In the genomic region with DNA sequence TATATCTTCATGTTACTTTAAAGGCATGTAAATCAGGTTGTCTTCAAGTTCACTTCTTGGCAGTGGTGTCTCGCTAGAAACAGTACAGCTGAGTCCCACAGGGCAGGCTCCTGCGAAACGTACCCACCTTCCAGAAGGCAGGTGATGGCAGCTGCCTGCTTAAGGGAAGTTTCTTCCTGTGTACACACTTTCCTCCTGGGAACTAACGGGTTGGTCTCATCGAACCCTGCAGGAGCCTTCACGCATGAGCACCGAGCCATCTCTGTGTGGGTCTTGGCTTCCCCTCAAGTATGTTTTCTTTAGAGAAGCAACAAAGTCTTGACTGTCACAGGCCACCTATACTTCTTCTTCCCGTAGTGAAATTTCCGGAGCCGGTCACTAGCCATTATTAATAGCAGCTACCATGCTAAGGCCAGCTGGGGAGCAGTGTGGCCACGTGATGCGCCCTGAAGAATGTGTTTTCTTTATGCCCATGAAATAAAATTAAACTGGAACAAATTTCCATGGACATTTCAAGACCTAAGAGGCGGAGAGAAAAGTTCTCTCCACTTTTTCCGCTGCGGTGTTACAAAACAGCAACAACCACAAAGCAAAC, we compare ENCODE assay signal across 16 mouse cellular contexts.
A peak's percentile ranks its signal among the peaks of the same experiment; 100 is the strongest.
DNase-seq lines count a peak whose midpoint lies in the region; ATAC-seq and TF ChIP-seq lines count a peak whose summit lies in the region.
"Had no signal": no experiment of that assay in that cellular context is flagged by ENCODE, and none has a peak within 500 bp of the region (broad histone marks: within the 10 kb centered on the region; RNA-seq: fewer than 3 reads in every experiment).

No protein-coding gene starts in this region.

- no peak overlapping the region for H3K4me2 ChIP-seq in forebrain, embryonic 15.5 days (replicated peaks)
- H3K4me2 ChIP-seq in forebrain, embryonic 11.5 days (ENCODE audit: low read depth, low read length, severe bottlenecking) = no peak overlapping the region
- H3K4me2 ChIP-seq in kidney, embryonic 14.5 days (replicated peaks; ENCODE audit: low read depth, low read length) = no peak overlapping the region
- H3K4me2 ChIP-seq in CH12.LX (ENCODE audit: insufficient read depth, low read depth, poor library complexity, severe bottlenecking) = peak overlapping the region; percentile 58
- peak overlapping the region; percentile 7; the same call in 1 of the 2 replicates for H3K4me2 ChIP-seq in embryonic facial prominence, embryonic 14.5 days (ENCODE audit: low read depth, low read length)
- H3K4me2 ChIP-seq in liver, embryonic 11.5 days = no peak overlapping the region
- H3K4me2 ChIP-seq: heart, embryonic 13.5 days; liver, embryonic 13.5 days had no signal

- H3K27me3 ChIP-seq in forebrain, embryonic 15.5 days = no peaks in the 10 kb centered on the region
- no peaks in the 10 kb centered on the region for H3K27me3 ChIP-seq in forebrain, embryonic 11.5 days (ENCODE audit: control insufficient read depth, insufficient read depth, low read length)
- H3K27me3 ChIP-seq in kidney, embryonic 14.5 days (ENCODE audit: control insufficient read depth, insufficient read depth, low read length) = no peaks in the 10 kb centered on the region
- H3K27me3 ChIP-seq in kidney, adult 2 months (replicated peaks; ENCODE audit: control insufficient read depth, insufficient read depth, low read length) = no peaks in the 10 kb centered on the region
- H3K27me3 ChIP-seq in CH12.LX (replicated peaks) = no peaks in the 10 kb centered on the region
- H3K27me3 ChIP-seq in embryonic facial prominence, embryonic 14.5 days (replicated peaks; ENCODE audit: control insufficient read depth, insufficient read depth, low read length) = no peaks in the 10 kb centered on the region
- H3K27me3 ChIP-seq in liver, embryonic 11.5 days (replicated peaks; ENCODE audit: control insufficient read depth, insufficient read depth, low read length) = no peaks in the 10 kb centered on the region
- H3K27me3 ChIP-seq: heart, embryonic 13.5 days; hindbrain, embryonic 15.5 days; limb, embryonic 13.5 days; liver, embryonic 13.5 days; midbrain, embryonic 12.5 days; neural tube, embryonic 13.5 days had no signal

- no peaks in the 10 kb centered on the region for H3K4me1 ChIP-seq in forebrain, embryonic 15.5 days
- H3K4me1 ChIP-seq in forebrain, embryonic 11.5 days (replicated peaks; ENCODE audit: control insufficient read depth, insufficient read depth, low read length) = no peaks in the 10 kb centered on the region
- H3K4me1 ChIP-seq in kidney, embryonic 14.5 days (ENCODE audit: control insufficient read depth, insufficient read depth, low read length) = no peaks in the 10 kb centered on the region
- no peaks in the 10 kb centered on the region for H3K4me1 ChIP-seq in kidney, adult 2 months (ENCODE audit: control insufficient read depth, insufficient read depth, low read length)
- peaks cover 5 to 18% of the 10 kb centered on the region in 2 experiments; a peak in 3 of 4 replicates for H3K4me1 ChIP-seq in CH12.LX (ENCODE audit: control insufficient read depth in 1 of 2, insufficient read depth in 2 of 2)
- no peaks in the 10 kb centered on the region for H3K4me1 ChIP-seq in embryonic facial prominence, embryonic 14.5 days (ENCODE audit: control insufficient read depth, insufficient read depth, low read length)
- peaks cover 2% of the 10 kb centered on the region; the same call in 1 of the 2 replicates for H3K4me1 ChIP-seq in liver, embryonic 11.5 days (replicated peaks; ENCODE audit: control insufficient read depth, insufficient read depth, low read length)
- H3K4me1 ChIP-seq: heart, embryonic 13.5 days; liver, embryonic 13.5 days had no signal

- in situ Hi-C loops in CH12.LX (cut with MboI; ENCODE audit: low pct_ligation_motif_present, low pct_unique_long_range_greater_than_20kb, low sequenced_read_pairs) = loop anchor here (5.0 to 10.0 kb wide), 2 partner anchors 263 to 345 kb away; no protein-coding TSS in a partner anchor

- no peak for TF ChIP-seq POLR2A in kidney, adult 2 months (IDR thresholded peaks at IDR 0.05; ENCODE audit: low read depth, low read length)
- TF ChIP-seq POLR2A in CH12.LX (IDR thresholded peaks at IDR 0.05; ENCODE audit: low read depth, low read length) = no peak

- no peak overlapping the region for H3K9ac ChIP-seq in forebrain, embryonic 15.5 days (replicated peaks)
- H3K9ac ChIP-seq in forebrain, embryonic 11.5 days (ENCODE audit: low read length) = no peak overlapping the region
- H3K9ac ChIP-seq in kidney, embryonic 14.5 days (ENCODE audit: low read depth, low read length) = no peak overlapping the region
- peak overlapping the region; percentile 23 for H3K9ac ChIP-seq in CH12.LX (ENCODE audit: insufficient read depth, low read depth)
- no peak overlapping the region for H3K9ac ChIP-seq in embryonic facial prominence, embryonic 14.5 days (ENCODE audit: low read depth, low read length)
- H3K9ac ChIP-seq in liver, embryonic 11.5 days (ENCODE audit: low read depth, low read length) = no peak overlapping the region
- H3K9ac ChIP-seq: heart, embryonic 13.5 days; limb, embryonic 13.5 days; liver, embryonic 13.5 days; midbrain, embryonic 12.5 days; neural tube, embryonic 13.5 days had no signal

- DNase-seq in forebrain, embryonic 11.5 days (ENCODE audit: low spot score) = no peak
- no peak for DNase-seq in kidney, adult 2 months
- DNase-seq in CH12.LX (ENCODE audit: extremely low read depth) = peak; percentile 49
- peak; percentile 52 for DNase-seq in embryonic facial prominence, embryonic 14.5 days (ENCODE audit: low spot score)
- DNase-seq in liver, embryonic 11.5 days (ENCODE audit: low spot score) = no peak
- DNase-seq: kidney, adult 11 months; liver, embryonic 13.5 days had no signal

- H3K79me2 ChIP-seq in CH12.LX (replicated peaks; ENCODE audit: control insufficient read depth, extremely low read depth, insufficient read depth, poor library complexity, severe bottlenecking) = no peaks in the 10 kb centered on the region

- H3K4me3 ChIP-seq in forebrain, embryonic 15.5 days = no peak overlapping the region
- H3K4me3 ChIP-seq in forebrain, embryonic 11.5 days (ENCODE audit: low read depth, low read length) = no peak overlapping the region
- no peak overlapping the region for H3K4me3 ChIP-seq in kidney, embryonic 14.5 days (ENCODE audit: low read length)
- no peak overlapping the region for H3K4me3 ChIP-seq in kidney, adult 2 months (ENCODE audit: insufficient read depth, low read depth, low read length)
- H3K4me3 ChIP-seq in CH12.LX (replicated peaks in 1 of 3; ENCODE audit: low read depth in 2 of 3, low read length in 2 of 3, poor library complexity in 1 of 3) = peak overlapping the region; percentile 57 to 85 (median 71)
- no peak overlapping the region for H3K4me3 ChIP-seq in embryonic facial prominence, embryonic 14.5 days (ENCODE audit: low read depth, low read length)
- H3K4me3 ChIP-seq in liver, embryonic 11.5 days (ENCODE audit: low read depth, low read length) = no peak overlapping the region
- H3K4me3 ChIP-seq: heart, embryonic 13.5 days; hindbrain, embryonic 15.5 days; limb, embryonic 13.5 days; liver, embryonic 13.5 days; myocyte; neural tube, embryonic 13.5 days had no signal

- no peaks in the 10 kb centered on the region for H3K36me3 ChIP-seq in forebrain, embryonic 15.5 days
- no peaks in the 10 kb centered on the region for H3K36me3 ChIP-seq in forebrain, embryonic 11.5 days (ENCODE audit: control insufficient read depth, insufficient read depth, low read length)
- no peaks in the 10 kb centered on the region for H3K36me3 ChIP-seq in kidney, embryonic 14.5 days (ENCODE audit: control insufficient read depth, insufficient read depth, low read length)
- no peaks in the 10 kb centered on the region for H3K36me3 ChIP-seq in kidney, adult 2 months (ENCODE audit: control insufficient read depth, insufficient read depth, low read length)
- H3K36me3 ChIP-seq in CH12.LX (replicated peaks in 1 of 2; ENCODE audit: control insufficient read depth in 1 of 2, insufficient read depth in 1 of 2, low read length in 1 of 2) = peaks cover 0 to 3% of the 10 kb centered on the region in 2 experiments
- H3K36me3 ChIP-seq in embryonic facial prominence, embryonic 14.5 days (ENCODE audit: control insufficient read depth, insufficient read depth, low read length) = no peaks in the 10 kb centered on the region
- no peaks in the 10 kb centered on the region for H3K36me3 ChIP-seq in liver, embryonic 11.5 days (ENCODE audit: control insufficient read depth, insufficient read depth, low read length)
- H3K36me3 ChIP-seq: G1E; hindbrain, embryonic 15.5 days; limb, embryonic 13.5 days; midbrain, embryonic 12.5 days; neural tube, embryonic 13.5 days had no signal

- TF ChIP-seq CTCF in kidney, adult 2 months (conservative IDR thresholded peaks at IDR 0.05; ENCODE audit: insufficient read depth, insufficient read length, low read depth, low read length) = no peak
- no peak for TF ChIP-seq CTCF in CH12.LX (conservative IDR thresholded peaks at IDR 0.05 in 1 of 2, IDR thresholded peaks at IDR 0.05 in 1 of 2; ENCODE audit: low read depth in 2 of 2, low read length in 2 of 2)

- 86% methylated on average over 15 of the region's 15 CpGs for WGBS in forebrain, embryonic 15.5 days
- 86% methylated on average over 15 of the region's 15 CpGs for WGBS in forebrain, embryonic 11.5 days
- 59% methylated on average over 15 of the region's 15 CpGs for WGBS in kidney, embryonic 14.5 days
- 68% methylated on average over 15 of the region's 15 CpGs for WGBS in kidney, adult 2 months
- 59% methylated on average over 15 of the region's 15 CpGs for WGBS in embryonic facial prominence, embryonic 14.5 days
- WGBS in liver, embryonic 11.5 days = 88% methylated on average over 15 of the region's 15 CpGs

- TF ChIP-seq RAD21 in CH12.LX (IDR thresholded peaks at IDR 0.05; ENCODE audit: low read depth, low read length) = no peak

- H3K27ac ChIP-seq in forebrain, embryonic 15.5 days (replicated peaks) = no peak overlapping the region
- H3K27ac ChIP-seq in forebrain, embryonic 11.5 days (ENCODE audit: low read depth, low read length) = no peak overlapping the region
- no peak overlapping the region for H3K27ac ChIP-seq in kidney, embryonic 14.5 days (ENCODE audit: low read depth, low read length)
- no peak overlapping the region for H3K27ac ChIP-seq in kidney, adult 2 months (ENCODE audit: insufficient read depth, low read depth, low read length)
- peak overlapping the region; percentile 80 for H3K27ac ChIP-seq in CH12.LX (ENCODE audit: insufficient read depth, low read depth)
- H3K27ac ChIP-seq in embryonic facial prominence, embryonic 14.5 days (replicated peaks; ENCODE audit: low read depth, low read length) = peak overlapping the region; percentile 29; the same call in 1 of the 2 replicates
- no peak overlapping the region for H3K27ac ChIP-seq in liver, embryonic 11.5 days (ENCODE audit: low read depth, low read length)
- H3K27ac ChIP-seq: heart, embryonic 13.5 days; hindbrain, embryonic 15.5 days; limb, embryonic 13.5 days; liver, embryonic 13.5 days; midbrain, embryonic 12.5 days; neural tube, embryonic 13.5 days had no signal

- TF ChIP-seq EP300 in CH12.LX (IDR thresholded peaks at IDR 0.05; ENCODE audit: low read length) = no peak

- 0 out of 2 replicates have a peak, but pooled peaks have one; percentile 21 for ATAC-seq in forebrain, embryonic 15.5 days (replicated peaks)
- no peak for ATAC-seq in forebrain, embryonic 11.5 days (replicated peaks; ENCODE audit: low FRiP score)
- peak; percentile 38; the same call in 1 of the 2 replicates for ATAC-seq in kidney, embryonic 14.5 days (ENCODE audit: low FRiP score, low TSS enrichment)
- 0 out of 2 replicates have a peak, but pooled peaks have one; percentile 41 for ATAC-seq in embryonic facial prominence, embryonic 14.5 days (ENCODE audit: low read depth)
- ATAC-seq in liver, embryonic 11.5 days (replicated peaks; ENCODE audit: low FRiP score) = no peak

- dilution Hi-C loops in CH12.LX (cut with MboI; ENCODE audit: extremely low pct_ligation_motif_present, extremely low pct_unique_long_range_greater_than_20kb, low sequenced_read_pairs) = no loop called here

- H3K9me3 ChIP-seq in forebrain, embryonic 15.5 days = no peaks in the 10 kb centered on the region
- H3K9me3 ChIP-seq in forebrain, embryonic 11.5 days (ENCODE audit: control insufficient read depth, low read length) = no peaks in the 10 kb centered on the region
- H3K9me3 ChIP-seq in kidney, embryonic 14.5 days (ENCODE audit: control insufficient read depth, low read length) = no peaks in the 10 kb centered on the region
- H3K9me3 ChIP-seq in CH12.LX (replicated peaks; ENCODE audit: low read length) = no peaks in the 10 kb centered on the region
- no peaks in the 10 kb centered on the region for H3K9me3 ChIP-seq in embryonic facial prominence, embryonic 14.5 days (ENCODE audit: control insufficient read depth, low read length)
- H3K9me3 ChIP-seq in liver, embryonic 11.5 days (ENCODE audit: control insufficient read depth, low read length) = no peaks in the 10 kb centered on the region
- H3K9me3 ChIP-seq: G1E; heart, embryonic 13.5 days; hindbrain, embryonic 15.5 days; limb, embryonic 13.5 days; liver, embryonic 13.5 days; midbrain, embryonic 12.5 days; neural tube, embryonic 13.5 days had no signal

Comparison
In these comparisons a context has a peak if more than half of its experiments do, and no peak if none do; other contexts are left out.
1. ATAC-seq: peak in forebrain, embryonic 15.5 days (single experiment), kidney, embryonic 14.5 days (single experiment) and embryonic facial prominence, embryonic 14.5 days (single experiment); none in forebrain, embryonic 11.5 days (single experiment) and liver, embryonic 11.5 days (single experiment).
2. H3K27ac ChIP-seq: peak in CH12.LX (single experiment) and embryonic facial prominence, embryonic 14.5 days (single experiment); none in forebrain, embryonic 15.5 days (single experiment), forebrain, embryonic 11.5 days (single experiment), kidney, embryonic 14.5 days (single experiment), kidney, adult 2 months (single experiment) and liver, embryonic 11.5 days (single experiment).
3. H3K4me2 ChIP-seq: peak in CH12.LX (single experiment) and embryonic facial prominence, embryonic 14.5 days (single experiment); none in forebrain, embryonic 15.5 days (single experiment), forebrain, embryonic 11.5 days (single experiment), kidney, embryonic 14.5 days (single experiment) and liver, embryonic 11.5 days (single experiment).
4. H3K4me3 ChIP-seq: peak in CH12.LX (3 of 3); none in forebrain, embryonic 15.5 days (single experiment), forebrain, embryonic 11.5 days (single experiment), kidney, embryonic 14.5 days (single experiment), kidney, adult 2 months (single experiment), embryonic facial prominence, embryonic 14.5 days (single experiment) and liver, embryonic 11.5 days (single experiment).
5. DNase-seq: peak in CH12.LX (single experiment) and embryonic facial prominence, embryonic 14.5 days (single experiment); none in forebrain, embryonic 11.5 days (single experiment), kidney, adult 2 months (single experiment) and liver, embryonic 11.5 days (single experiment).